Mouse (Mus musculus) embryonic facial prominence, embryonic 12.5 days (tissue): Measurements from ENCODE around the gene 2010111I01Rik. TPM values are rescaled to one million over a fixed set of nuclear protein-coding genes. Genes with fewer than 3 reads are reported as not detected.

Experiments used
- ATAC-seq: fragments of 200-750 bp; cut with Nextera tagmentation; 2 replicates; pipeline ENCODE4 v1.8.0; 2017; ENCODE audit not compliant: insufficient number of reproducible peaks, insufficient read depth, low FRiP score, low TSS enrichment
- H3K27ac ChIP-seq: fragments of 300-500 bp; sonication (generic); 2 replicates; pipeline ENCODE4 v1.5.1; 2016; ENCODE audit warnings: mild to moderate bottlenecking
- H3K27me3 ChIP-seq: fragments of 300-500 bp; sonication (generic); 2 replicates; pipeline ENCODE4 v1.6.1; 2016; ENCODE audit warnings: mild to moderate bottlenecking, moderate library complexity
- H3K36me3 ChIP-seq: fragments of 300-500 bp; sonication (generic); 2 replicates; pipeline ENCODE4 v1.6.1; 2016; ENCODE audit warnings: mild to moderate bottlenecking
- H3K4me1 ChIP-seq: fragments of 300-500 bp; sonication (generic); 2 replicates; pipeline ENCODE4 v1.6.1; 2016
- H3K4me2 ChIP-seq: fragments of 300-500 bp; sonication (generic); replicated peaks from 2 replicates; pipeline ENCODE4 v1.6.1; 2016; ENCODE audit warnings: mild to moderate bottlenecking, moderate library complexity
- H3K4me3 ChIP-seq: fragments of 300-500 bp; sonication (generic); 2 replicates; pipeline ENCODE4 v1.5.1; 2016; ENCODE audit warnings: mild to moderate bottlenecking
- H3K9ac ChIP-seq: fragments of 300-500 bp; sonication (generic); 2 replicates; pipeline ENCODE4 v1.6.1; 2016; ENCODE audit warnings: mild to moderate bottlenecking, moderate library complexity
- H3K9me3 ChIP-seq: fragments of 300-500 bp; sonication (generic); 2 replicates; pipeline ENCODE4 v1.6.1; 2016; ENCODE audit warnings: mild to moderate bottlenecking, moderate library complexity
- WGBS: fragments of 180-500 bp; shearing (Covaris S2); methylation state at CpG from one replicate; pipeline ENCODE4 v1.1.7; 2016; 5-methylcytosine and 5-hydroxymethylcytosine counted together
- polyA plus RNA-seq: library from polyadenylated mRNA; unstranded; fragments of >200 nt; fragmentation: Nextera tagmentation; extraction: Ambion mirVana; gene quantifications from 2 replicates; pipeline ENCODE4 v1.2.1, GENCODE M21; 2016

The 2010111I01Rik gene
- polyA plus RNA-seq, 1 experiment from 2014 or later: 144 TPM

GRCm38 (mm10) chr13:63087865-63088683 is 123.4 kb downstream of the 2010111I01Rik start:
- ATAC-seq: no peak
- H3K27me3 ChIP-seq: no peaks in the 10 kb centered on the region
- H3K4me1 ChIP-seq: peaks cover 10% of the 10 kb centered on the region; the same call in 1 of the 2 replicates
- no peak overlapping the region for H3K4me3 ChIP-seq
- WGBS: 85% methylated on average over 7 of the region's 7 CpGs
- H3K36me3 ChIP-seq: no peaks in the 10 kb centered on the region
- H3K9ac ChIP-seq: no peak overlapping the region
- no peak overlapping the region for H3K4me2 ChIP-seq
- no peaks in the 10 kb centered on the region for H3K9me3 ChIP-seq
- H3K27ac ChIP-seq: no peak overlapping the region

GRCm38 (mm10) chr13:63089513-63089912 is 124.8 kb downstream of the 2010111I01Rik start:
- no peak overlapping the region for H3K4me3 ChIP-seq
- no peaks in the 10 kb centered on the region for H3K27me3 ChIP-seq
- H3K4me1 ChIP-seq: peaks cover 10% of the 10 kb centered on the region
- H3K9ac ChIP-seq: no peak overlapping the region
- no peak for ATAC-seq
- no peaks in the 10 kb centered on the region for H3K36me3 ChIP-seq
- no peaks in the 10 kb centered on the region for H3K9me3 ChIP-seq
- 76% methylated on average over 4 of the region's 4 CpGs for WGBS
- no peak overlapping the region for H3K4me2 ChIP-seq
- H3K27ac ChIP-seq: no peak overlapping the region

GRCm38 (mm10) chr13:63091246-63091645 is 126.6 kb downstream of the 2010111I01Rik start:
- Histone ChIP-seq H3K4me2 (no peak overlapping the region), H3K4me1 (peaks cover 13% of the 10 kb centered on the region), H3K36me3 (no peaks in the 10 kb centered on the region), H3K4me3 (no peak overlapping the region), H3K27me3 (no peaks in the 10 kb centered on the region), H3K9ac (no peak overlapping the region), H3K27ac (no peak overlapping the region; the same call in 1 of the 2 replicates), H3K9me3 (no peaks in the 10 kb centered on the region)
- ATAC-seq: no peak
- 31% methylated on average over 2 of the region's 2 CpGs for WGBS

GRCm38 (mm10) chr13:63092299-63092698 is 127.6 kb downstream of the 2010111I01Rik start:
- no peaks in the 10 kb centered on the region for H3K27me3 ChIP-seq
- WGBS: 66% methylated on average over 2 of the region's 2 CpGs
- ATAC-seq: no peak
- no peaks in the 10 kb centered on the region for H3K36me3 ChIP-seq
- no peak overlapping the region for H3K9ac ChIP-seq
- H3K27ac ChIP-seq: no peak overlapping the region
- H3K4me2 ChIP-seq: no peak overlapping the region
- peaks cover 13% of the 10 kb centered on the region for H3K4me1 ChIP-seq
- H3K9me3 ChIP-seq: no peaks in the 10 kb centered on the region
- no peak overlapping the region for H3K4me3 ChIP-seq

- 93% methylated on average over 2 of the region's 2 CpGs for WGBS
- ATAC-seq: no peak
Observed at GRCm38 (mm10) chr13:63092874-63093273, 128.2 kb downstream of the 2010111I01Rik start.

GRCm38 (mm10) chr13:63093636-63094035 is 128.9 kb downstream of the 2010111I01Rik start:
- Histone ChIP-seq H3K9ac (no peak overlapping the region), H3K4me3 (no peak overlapping the region), H3K36me3 (no peaks in the 10 kb centered on the region), H3K4me2 (no peak overlapping the region), H3K4me1 (peaks cover 13% of the 10 kb centered on the region), H3K27me3 (no peaks in the 10 kb centered on the region), H3K27ac (no peak overlapping the region), H3K9me3 (no peaks in the 10 kb centered on the region)
- no peak for ATAC-seq
- WGBS: 84% methylated on average over 6 of the region's 6 CpGs

More at GRCm38 (mm10) chr13:63092874-63093273, 128.2 kb downstream of the 2010111I01Rik start:
- Histone ChIP-seq H3K9me3 (no peaks in the 10 kb centered on the region), H3K4me1 (peaks cover 13% of the 10 kb centered on the region), H3K36me3 (no peaks in the 10 kb centered on the region), H3K27ac (no peak overlapping the region), H3K27me3 (no peaks in the 10 kb centered on the region), H3K9ac (no peak overlapping the region), H3K4me3 (no peak overlapping the region), H3K4me2 (no peak overlapping the region)

GRCm38 (mm10) chr13:63094317-63095131 is 129.8 kb downstream of the 2010111I01Rik start:
- Histone ChIP-seq H3K36me3 (no peaks in the 10 kb centered on the region), H3K27me3 (no peaks in the 10 kb centered on the region), H3K4me3 (no peak overlapping the region), H3K9me3 (no peaks in the 10 kb centered on the region), H3K4me2 (no peak overlapping the region), H3K9ac (no peak overlapping the region), H3K27ac (peak overlapping the region; percentile 47), H3K4me1 (peaks cover 13% of the 10 kb centered on the region)
- WGBS: 13% methylated on average over 8 of the region's 8 CpGs
- peak; percentile 41; the same call in 1 of the 2 replicates for ATAC-seq

- Histone ChIP-seq H3K4me2 (no peak overlapping the region), H3K9ac (no peak overlapping the region), H3K27me3 (no peaks in the 10 kb centered on the region), H3K36me3 (no peaks in the 10 kb centered on the region), H3K27ac (no peak overlapping the region), H3K9me3 (no peaks in the 10 kb centered on the region), H3K4me1 (peaks cover 9% of the 10 kb centered on the region), H3K4me3 (no peak overlapping the region)
- ATAC-seq: no peak
- 49% methylated on average over 3 of the region's 3 CpGs for WGBS
Observed at GRCm38 (mm10) chr13:63096764-63097163, 132.1 kb downstream of the 2010111I01Rik start.

- ATAC-seq: no peak
- Histone ChIP-seq H3K9me3 (no peaks in the 10 kb centered on the region), H3K4me2 (no peak overlapping the region), H3K27ac (no peak overlapping the region), H3K9ac (no peak overlapping the region), H3K27me3 (no peaks in the 10 kb centered on the region), H3K4me3 (no peak overlapping the region), H3K36me3 (no peaks in the 10 kb centered on the region), H3K4me1 (peaks cover 9% of the 10 kb centered on the region)
- WGBS: 81% methylated on average over 8 of the region's 8 CpGs
Observed at GRCm38 (mm10) chr13:63097440-63097930, 132.8 kb downstream of the 2010111I01Rik start.

- Histone ChIP-seq H3K4me1 (no peaks in the 10 kb centered on the region), H3K36me3 (no peaks in the 10 kb centered on the region), H3K4me3 (no peak overlapping the region), H3K4me2 (no peak overlapping the region), H3K9me3 (no peaks in the 10 kb centered on the region), H3K27me3 (no peaks in the 10 kb centered on the region), H3K27ac (no peak overlapping the region), H3K9ac (no peak overlapping the region)
- WGBS: 79% methylated on average over 12 of the region's 12 CpGs
- ATAC-seq: no peak
Observed at GRCm38 (mm10) chr13:63101761-63102160, 137.1 kb downstream of the 2010111I01Rik start.

GRCm38 (mm10) chr13:63102848-63103585 is 138.3 kb downstream of the 2010111I01Rik start:
- no peaks in the 10 kb centered on the region for H3K4me1 ChIP-seq
- 0 out of 2 replicates have a peak, but pooled peaks have one; percentile 47 for ATAC-seq
- H3K27ac ChIP-seq: no peak overlapping the region
- no peaks in the 10 kb centered on the region for H3K9me3 ChIP-seq
- no peak overlapping the region for H3K9ac ChIP-seq
- no peaks in the 10 kb centered on the region for H3K36me3 ChIP-seq
- H3K27me3 ChIP-seq: no peaks in the 10 kb centered on the region
- WGBS: 44% methylated on average over 8 of the region's 8 CpGs
- no peak overlapping the region for H3K4me2 ChIP-seq
- no peak overlapping the region for H3K4me3 ChIP-seq
